Mouse (Mus musculus) frontal cortex, postnatal 36 days (tissue): ENCODE data around the gene Nrn1l.

Source experiments
- DNase-seq, 2 experiments: peaks; one replicate each; pipeline ENCODE4 v3.0.0; 2022; ENCODE audit warnings: low spot score in 2 of 2

Nrn1l gene

DNA sequence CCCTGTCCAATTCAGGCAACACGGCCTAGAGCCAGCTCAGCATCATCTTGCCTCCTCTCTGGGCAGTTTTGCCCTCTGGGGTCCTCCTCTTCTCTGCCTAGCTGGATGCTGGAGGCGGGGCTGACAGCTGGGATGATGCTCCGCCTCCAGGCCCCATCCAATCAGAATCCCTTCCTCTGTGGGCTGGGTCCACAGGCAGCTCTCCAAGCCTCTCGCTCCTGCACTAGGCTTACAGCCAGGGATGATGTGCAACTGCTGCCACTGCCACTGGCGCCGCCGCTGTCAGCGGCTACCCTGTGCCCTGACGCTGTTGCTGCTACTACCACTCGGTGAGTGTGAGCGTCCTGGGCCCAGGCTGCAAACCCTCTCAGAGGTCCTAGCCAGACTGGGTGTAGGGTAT is at the start of gene Nrn1l:
Gene Nrn1l (plus strand): TSS at position 229 of the 400 bp plus-strand sequence.
- DNase-seq: peak; percentile 79 to 87

DNA sequence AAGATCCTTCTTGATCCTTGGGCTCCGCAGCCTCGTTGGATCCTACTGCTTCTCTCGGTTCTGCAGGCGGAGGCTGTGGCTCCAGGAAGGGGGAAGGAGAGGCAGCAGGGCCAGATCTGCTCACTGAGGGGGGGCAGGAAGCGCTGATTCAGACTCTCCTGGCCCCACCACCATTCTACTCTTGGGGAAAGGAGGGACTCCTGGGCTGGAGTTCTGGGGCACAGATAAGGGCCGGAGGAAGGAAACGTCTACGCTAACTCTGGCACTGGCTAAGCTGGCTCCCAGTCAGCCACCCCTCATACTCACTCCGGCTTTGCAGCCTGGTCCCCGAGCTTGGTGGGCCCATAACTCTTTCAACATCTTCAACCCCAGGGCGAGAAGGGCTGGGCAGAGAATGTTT is 46.7 kb upstream of the Nrn1l start:
- DNase-seq: no peak

DNA sequence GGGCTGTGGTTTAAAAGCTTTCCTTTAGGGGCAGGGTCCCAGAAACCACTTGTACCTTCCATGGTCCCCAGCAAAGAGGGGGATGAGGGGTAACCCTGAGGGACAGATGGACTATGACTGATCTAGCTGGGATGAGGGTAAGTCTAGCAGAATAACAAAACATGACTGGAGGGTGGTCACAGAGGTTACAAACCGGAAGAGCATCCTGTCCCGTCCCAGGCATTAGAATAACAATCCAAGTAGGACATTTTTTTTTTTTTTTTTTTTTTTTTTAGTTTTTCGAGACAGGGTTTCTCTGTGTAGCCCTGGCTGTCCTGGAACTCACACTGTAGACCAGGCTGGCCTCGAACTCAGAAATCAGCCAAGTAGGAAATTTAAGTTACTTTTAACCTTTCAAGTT is 43.4 kb upstream of the Nrn1l start:
- DNase-seq: no peak

DNA sequence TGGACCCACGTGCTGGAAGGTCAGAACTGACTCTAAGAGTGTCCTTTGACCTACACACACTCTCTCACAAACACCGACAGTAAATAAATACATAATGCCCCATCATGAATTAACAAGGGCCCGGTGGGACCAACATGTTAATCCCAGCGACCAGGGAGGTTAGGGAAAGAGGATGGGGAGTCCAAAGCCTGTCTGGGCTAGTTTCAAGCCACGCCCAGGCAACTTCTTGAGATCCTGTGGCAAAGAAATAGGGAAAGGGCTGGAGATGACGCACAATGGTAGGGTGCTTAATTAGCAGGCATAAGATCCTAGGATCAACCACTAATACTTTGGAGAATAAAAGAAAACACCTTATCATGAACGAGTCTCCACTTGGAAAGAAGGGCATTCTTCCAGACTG is 42.8 kb upstream of the Nrn1l start:
- DNase-seq: no peak

DNA sequence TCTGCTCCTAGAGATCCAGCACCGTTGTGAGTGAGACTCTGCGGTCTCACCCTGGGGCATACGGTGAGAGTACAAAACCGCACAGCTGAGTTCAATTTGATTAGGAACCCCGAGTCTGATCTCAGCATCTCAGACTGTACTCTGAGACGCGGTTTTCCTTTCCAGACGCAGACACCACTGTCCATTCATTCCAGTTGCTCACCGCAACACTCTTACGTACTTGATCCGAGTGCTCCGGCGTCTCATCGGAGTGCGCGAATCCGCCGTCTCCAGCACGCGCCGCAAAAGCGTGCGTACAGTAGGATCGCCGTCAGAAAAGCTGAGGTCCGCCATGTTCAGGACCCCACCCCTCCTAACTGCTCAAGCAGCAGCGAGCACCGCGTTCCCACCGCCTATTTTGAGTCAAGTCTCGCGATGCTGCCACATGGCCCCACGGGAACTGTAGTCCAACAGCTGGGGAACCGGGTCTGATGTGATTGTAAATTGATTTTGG is 41.7 kb upstream of the Nrn1l start:
- DNase-seq: peak; percentile 89 to 91

DNA sequence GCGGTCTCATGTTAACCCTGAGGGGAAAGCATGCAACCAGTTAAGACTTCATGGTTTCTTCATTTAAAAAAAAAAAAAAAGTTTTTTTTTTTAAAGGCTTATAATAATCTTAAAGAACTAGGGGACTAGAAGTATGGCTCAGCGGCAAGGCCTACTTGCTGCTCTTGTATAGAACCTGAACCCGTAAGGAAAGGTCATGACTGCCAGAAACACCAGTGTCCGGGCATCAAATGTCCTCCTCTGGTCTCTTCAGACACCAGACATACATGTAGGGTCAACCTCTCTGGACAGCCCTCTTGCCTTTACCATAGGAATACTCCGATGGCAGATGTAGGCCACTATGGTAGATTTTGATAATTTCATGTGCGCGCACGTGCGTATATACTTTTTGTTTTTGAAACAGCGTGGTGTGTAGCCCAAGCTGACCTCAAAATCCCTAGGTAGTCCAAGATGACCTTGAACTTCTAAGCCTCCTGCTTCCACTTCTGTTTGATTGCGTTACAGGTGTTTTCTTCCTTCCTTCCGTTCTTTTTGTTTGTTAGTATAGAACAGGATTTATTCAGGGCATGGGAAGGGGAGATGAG is 41.1 kb upstream of the Nrn1l start:
- DNase-seq: no peak

- no peak for DNase-seq
These were observed 40.2 kb upstream of the Nrn1l start, which contains the start of gene Cenpt for GRCm38 (mm10) chr8:105853178-105853577. Cenpt (minus strand) TSS chr8:105853278.

- no peak for DNase-seq
These were observed 39.1 kb upstream of the Nrn1l start for GRCm38 (mm10) chr8:105854303-105854702.

DNA sequence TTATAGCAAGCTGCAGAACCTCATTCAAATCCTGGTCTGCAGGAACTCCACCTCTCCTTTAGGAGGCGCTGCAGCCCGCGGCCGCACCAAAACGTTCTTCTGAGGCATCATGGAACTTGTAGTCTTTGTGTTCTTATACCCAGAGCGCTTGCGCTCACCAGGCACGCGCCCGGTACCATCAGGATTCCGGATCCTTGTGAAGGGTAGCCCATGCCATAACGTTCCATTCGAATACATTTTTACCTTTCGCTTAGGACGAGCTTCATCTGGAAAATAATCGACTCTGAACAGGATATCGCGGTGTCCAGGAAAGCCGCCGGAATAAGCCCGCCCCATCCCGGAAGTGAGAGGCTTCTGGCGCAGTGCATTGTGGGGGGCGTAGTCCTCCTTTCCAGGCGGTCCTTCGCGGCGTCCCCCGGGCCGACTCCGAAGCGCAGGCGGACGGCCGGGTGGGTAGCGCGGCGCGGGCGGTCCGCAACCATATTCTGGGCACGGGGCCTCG is 38.6 kb upstream of the Nrn1l start, which contains the start of gene Thap11:
Gene Thap11 (plus strand): TSS at position 418 of the 502 bp plus-strand sequence.
- peak; percentile 89 to 92 for DNase-seq

GRCm38 (mm10) chr8:105855248-105856167 is 37.9 kb upstream of the Nrn1l start:
- DNase-seq: peak; percentile 55 to 65

- no peak for DNase-seq
These were observed 37.1 kb upstream of the Nrn1l start for GRCm38 (mm10) chr8:105856168-105856835.

- DNase-seq: no peak
These were observed 34.9 kb upstream of the Nrn1l start for GRCm38 (mm10) chr8:105858495-105858894.

- DNase-seq: no peak
These were observed 34.1 kb upstream of the Nrn1l start for GRCm38 (mm10) chr8:105859314-105859713.

DNA sequence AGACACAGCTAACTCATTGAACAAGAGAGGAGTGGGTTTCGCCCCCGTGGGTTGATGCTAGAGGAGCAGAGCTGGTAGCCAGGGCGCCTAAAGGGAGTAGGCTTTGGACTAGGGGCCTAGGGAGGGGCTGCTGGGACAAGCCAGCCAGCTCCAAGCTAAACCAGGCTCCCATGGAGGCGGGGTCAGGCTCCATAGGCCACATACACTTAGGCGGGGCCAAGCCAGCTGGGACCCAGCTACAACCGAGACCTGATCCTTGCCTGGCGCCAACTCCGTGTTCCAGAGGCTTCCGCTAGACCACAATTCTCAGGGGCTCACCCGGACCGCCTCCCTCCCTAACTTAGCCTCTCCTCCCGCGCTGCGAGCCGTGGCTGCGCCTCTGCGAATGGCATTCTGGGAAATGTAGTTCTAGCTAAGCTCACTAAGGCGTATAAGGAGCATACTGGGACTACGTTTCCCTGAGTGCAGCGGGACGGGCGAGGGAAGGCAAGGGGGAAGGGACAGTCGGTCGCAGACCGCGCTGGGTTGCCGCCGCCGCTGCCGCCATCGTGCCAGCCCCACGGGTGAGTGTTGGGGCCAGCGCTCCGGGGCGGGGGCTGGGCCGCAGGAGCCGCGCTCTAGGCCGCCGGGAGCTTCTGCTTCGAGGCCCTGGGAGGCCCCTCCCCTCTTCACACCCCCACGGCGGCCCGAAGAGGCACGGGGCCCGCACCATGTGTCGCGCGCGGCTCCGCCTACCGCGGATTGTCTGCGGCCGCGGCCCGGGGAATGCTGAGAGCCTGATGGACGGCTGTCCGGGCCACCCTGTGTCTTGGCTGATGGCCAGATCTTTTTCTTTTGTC is 33.0 kb upstream of the Nrn1l start, which contains the start of gene Nutf2:
Gene Nutf2 (plus strand): TSS at position 438 of the 839 bp plus-strand sequence.
- peak; percentile 91 to 94 for DNase-seq

DNA sequence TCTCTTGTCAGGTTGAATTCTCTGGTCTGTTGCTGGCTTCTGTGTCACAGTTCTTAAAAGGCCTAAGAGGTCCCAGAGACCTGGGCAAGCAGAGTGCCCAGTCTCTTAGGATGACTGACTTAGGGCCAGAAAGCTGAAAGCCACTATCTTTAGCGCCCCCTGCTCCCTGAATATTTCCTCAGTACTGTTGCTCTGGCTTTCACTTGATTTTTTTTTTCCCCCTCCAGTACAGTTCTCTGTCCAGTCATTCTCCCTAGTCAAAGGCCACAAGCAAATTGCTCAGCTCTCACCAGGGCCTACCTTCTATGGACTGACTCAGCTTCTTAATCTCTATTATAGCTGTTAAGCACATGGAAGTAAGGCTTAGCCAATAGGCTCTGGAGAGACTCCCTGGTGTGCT is 31.4 kb upstream of the Nrn1l start:
- no peak for DNase-seq

DNA sequence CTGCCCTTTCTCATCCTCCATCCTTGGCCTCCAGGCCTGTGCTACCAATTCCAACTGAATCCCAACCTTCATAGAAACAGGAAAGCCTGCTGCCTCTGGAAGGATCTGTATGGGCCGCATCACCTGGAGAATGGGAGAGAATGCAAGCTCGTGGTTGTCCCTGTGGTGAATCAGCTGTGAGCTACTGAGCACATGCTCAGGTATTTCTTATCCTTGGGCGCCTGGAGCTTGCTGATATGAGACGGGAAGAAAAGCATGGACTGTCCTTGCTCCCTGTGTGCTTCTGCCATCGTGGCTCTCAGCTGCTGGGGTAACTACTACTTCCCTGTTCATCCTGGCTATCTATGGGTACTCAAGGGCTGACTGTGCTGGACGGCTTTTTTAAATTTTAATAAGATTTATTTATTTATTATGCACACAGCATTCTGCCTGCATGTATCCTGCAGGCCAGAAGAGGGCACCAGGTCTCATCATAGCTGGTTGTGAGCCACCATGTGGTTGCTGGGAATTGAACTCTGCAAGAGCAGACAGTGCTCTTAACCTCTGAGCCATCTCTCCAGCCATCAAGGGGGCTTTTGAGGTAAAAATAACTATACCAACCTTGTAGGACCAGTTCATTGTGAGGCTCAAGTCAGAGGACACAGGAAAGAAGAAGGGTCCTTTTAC is 26.9 kb upstream of the Nrn1l start:
- DNase-seq: no peak

DNA sequence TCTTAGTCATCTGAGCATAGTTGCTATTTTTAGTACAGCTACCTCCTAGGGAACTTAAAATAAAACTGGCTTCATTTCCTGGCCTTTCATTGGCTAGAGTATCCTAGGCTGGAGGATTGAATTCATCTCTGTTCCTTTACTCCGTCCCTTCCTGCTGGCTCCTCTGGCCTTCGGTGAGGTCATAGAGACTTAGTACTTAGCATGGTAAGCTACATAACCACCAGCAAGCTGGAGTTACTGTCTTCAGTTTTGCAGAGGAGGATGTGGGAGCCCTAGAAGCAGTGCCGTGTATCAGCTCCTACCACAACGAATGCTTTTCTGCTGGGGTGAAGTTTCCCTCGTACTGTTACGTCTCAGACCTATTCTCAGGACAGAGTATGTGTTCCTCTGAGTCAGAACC is 19.1 kb upstream of the Nrn1l start:
- no peak for DNase-seq

GRCm38 (mm10) chr8:105880754-105881520 is 12.4 kb upstream of the Nrn1l start, which contains the start of gene Edc4:
Edc4 (plus strand) TSS chr8:105880881.
- peak; percentile 85 to 89 for DNase-seq

DNA sequence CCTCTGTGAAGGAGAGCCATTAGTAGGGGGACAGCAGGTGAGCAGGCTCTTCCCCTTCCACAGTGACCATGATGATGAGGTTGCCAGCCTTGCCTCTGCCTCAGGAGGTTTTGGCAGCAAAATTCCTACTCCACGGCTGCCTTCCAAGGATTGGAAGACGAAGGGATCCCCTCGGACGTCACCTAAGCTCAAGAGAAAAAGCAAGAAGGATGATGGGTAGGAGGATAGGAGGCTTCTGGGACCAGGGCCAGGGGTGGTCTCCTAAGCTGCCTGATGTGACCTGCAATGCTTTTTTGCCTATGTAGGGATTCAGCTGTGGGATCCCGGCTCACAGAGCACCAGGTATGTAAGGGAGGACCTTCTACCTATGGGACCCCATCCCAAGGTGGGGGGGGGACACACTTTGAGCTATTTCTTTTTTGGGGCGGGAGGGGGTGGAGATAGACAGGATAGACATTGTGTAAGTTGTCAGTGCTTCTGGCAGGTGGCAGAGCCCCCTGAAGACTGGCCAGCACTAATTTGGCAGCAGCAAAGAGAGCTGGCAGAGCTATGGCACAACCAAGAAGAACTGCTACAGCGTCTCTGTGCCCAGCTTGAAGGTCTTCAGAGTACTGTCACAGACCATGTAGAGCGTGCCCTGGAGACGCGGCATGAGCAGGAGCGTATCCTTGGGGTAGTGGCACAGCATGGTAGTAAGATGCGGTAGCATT is 3.5 kb upstream of the Nrn1l start:
- DNase-seq: no peak
